Mouse (Mus musculus): ENCODE data around the gene Decr2. TPM values are rescaled to one million over a fixed set of nuclear protein-coding genes. Genes with fewer than 3 reads are reported as not detected.
"Not testable (repeated sequence)": the region's sequence is repeated elsewhere in the genome, so short reads cannot be mapped to it uniquely, and the experiment has no call there.

Gene Decr2
- polyA plus RNA-seq, 1 experiment from 2014 or later, result 65.4 TPM

GRCm38 (mm10) chr17:26041111-26041802 lies 48.9 kb downstream of the Decr2 start:
- H3K4me3 ChIP-seq (ENCODE audit: low read depth, low read length), result no peak overlapping the region
- peak; percentile 80 for ATAC-seq (ENCODE audit: low FRiP score, low TSS enrichment)
- no peaks in the 10 kb centered on the region for H3K36me3 ChIP-seq (ENCODE audit: control insufficient read depth, insufficient read depth, low read length)
- H3K4me2 ChIP-seq (replicated peaks; ENCODE audit: low read depth), result no peak overlapping the region
- H3K27me3 ChIP-seq (ENCODE audit: control insufficient read depth, insufficient read depth, low read length), result no peaks in the 10 kb centered on the region
- H3K9ac ChIP-seq (ENCODE audit: low read length), result no peak overlapping the region
- TF ChIP-seq CTCF (IDR thresholded peaks at IDR 0.05; ENCODE audit: low read depth) (peak; percentile 91), EP300 (optimal IDR thresholded peaks at IDR 0.05) (no peak)
- no peaks in the 10 kb centered on the region for H3K4me1 ChIP-seq (replicated peaks; ENCODE audit: control insufficient read depth, insufficient read depth)
- 41% methylated on average over 9 of the region's 9 CpGs for WGBS
- peak; percentile 66 for DNase-seq (ENCODE audit: low spot score)
- no peaks in the 10 kb centered on the region for H3K9me3 ChIP-seq (ENCODE audit: control insufficient read depth, low read length)
- H3K27ac ChIP-seq (replicated peaks), result no peak overlapping the region

GRCm38 (mm10) chr17:26040711-26041110 lies 49.4 kb downstream of the Decr2 start:
- not testable (repeated sequence) for ATAC-seq (ENCODE audit: low FRiP score, low TSS enrichment); H3K4me1 ChIP-seq (replicated peaks; ENCODE audit: control insufficient read depth, insufficient read depth); H3K27ac ChIP-seq (replicated peaks); H3K4me3 ChIP-seq (ENCODE audit: low read depth, low read length); H3K9me3 ChIP-seq (ENCODE audit: control insufficient read depth, low read length); H3K9ac ChIP-seq (ENCODE audit: low read length); H3K4me2 ChIP-seq (replicated peaks; ENCODE audit: low read depth); H3K27me3 ChIP-seq (ENCODE audit: control insufficient read depth, insufficient read depth, low read length); H3K36me3 ChIP-seq (ENCODE audit: control insufficient read depth, insufficient read depth, low read length); DNase-seq (ENCODE audit: low spot score)
- 79% methylated on average over 8 of the region's 8 CpGs for WGBS

- Histone ChIP-seq H3K27ac (replicated peaks) (no peak overlapping the region), H3K9me3 (ENCODE audit: control insufficient read depth, low read length) (no peaks in the 10 kb centered on the region), H3K4me3 (ENCODE audit: low read depth, low read length) (no peak overlapping the region), H3K9ac (ENCODE audit: low read length) (no peak overlapping the region), H3K4me1 (replicated peaks; ENCODE audit: control insufficient read depth, insufficient read depth) (no peaks in the 10 kb centered on the region), H3K27me3 (ENCODE audit: control insufficient read depth, insufficient read depth, low read length) (no peaks in the 10 kb centered on the region), H3K4me2 (replicated peaks; ENCODE audit: low read depth) (no peak overlapping the region), H3K36me3 (ENCODE audit: control insufficient read depth, insufficient read depth, low read length) (peaks cover 4% of the 10 kb centered on the region)
- DNase-seq (ENCODE audit: low spot score) (no peak), ATAC-seq (ENCODE audit: low FRiP score, low TSS enrichment) (no peak)
- WGBS, result 76% methylated on average over 6 of the region's 6 CpGs
- TF ChIP-seq EP300 (optimal IDR thresholded peaks at IDR 0.05) (no peak), CTCF (IDR thresholded peaks at IDR 0.05; ENCODE audit: low read depth) (no peak)
These were observed 58.1 kb downstream of the Decr2 start for GRCm38 (mm10) chr17:26032037-26032436.

- H3K4me3 ChIP-seq (ENCODE audit: low read depth, low read length), result no peak overlapping the region
- no peaks in the 10 kb centered on the region for H3K27me3 ChIP-seq (ENCODE audit: control insufficient read depth, insufficient read depth, low read length)
- no peaks in the 10 kb centered on the region for H3K4me1 ChIP-seq (replicated peaks; ENCODE audit: control insufficient read depth, insufficient read depth)
- DNase-seq (ENCODE audit: low spot score) (no peak), ATAC-seq (ENCODE audit: low FRiP score, low TSS enrichment) (no peak)
- WGBS, result 90% methylated on average over 5 of the region's 5 CpGs
- no peak overlapping the region for H3K9ac ChIP-seq (ENCODE audit: low read length)
- H3K27ac ChIP-seq (replicated peaks), result no peak overlapping the region
- no peak overlapping the region for H3K4me2 ChIP-seq (replicated peaks; ENCODE audit: low read depth)
- no peak for TF ChIP-seq CTCF (IDR thresholded peaks at IDR 0.05; ENCODE audit: low read depth)
- TF ChIP-seq EP300 (optimal IDR thresholded peaks at IDR 0.05), result no peak
- peaks cover 4% of the 10 kb centered on the region for H3K36me3 ChIP-seq (ENCODE audit: control insufficient read depth, insufficient read depth, low read length)
- no peaks in the 10 kb centered on the region for H3K9me3 ChIP-seq (ENCODE audit: control insufficient read depth, low read length)
These were observed 58.6 kb downstream of the Decr2 start for GRCm38 (mm10) chr17:26031583-26031982.

Other genes starting within 250 kb of the Decr2 start
- 1.8 and 2.3 TPM in 2 replicates for gene Gm20683, start 248.6 kb downstream of the Decr2 start, polyA plus RNA-seq (2015; fragmentation: Nextera tagmentation; extraction: Ambion mirVana)
- 10.7 and 13.2 TPM in 2 replicates for gene Rhot2, start 245.5 kb downstream of the Decr2 start, polyA plus RNA-seq (2015; fragmentation: Nextera tagmentation; extraction: Ambion mirVana)
- 4.1 and 4.2 TPM in 2 replicates for gene Wdr90, start 228.8 kb downstream of the Decr2 start, polyA plus RNA-seq (2015; fragmentation: Nextera tagmentation; extraction: Ambion mirVana)
- 52.4 and 59.9 TPM in 2 replicates for gene Mcrip2, start 221.6 kb downstream of the Decr2 start, polyA plus RNA-seq (2015; fragmentation: Nextera tagmentation; extraction: Ambion mirVana)
- gene Mettl26, start 215.3 kb downstream of the Decr2 start, polyA plus RNA-seq (2015; fragmentation: Nextera tagmentation; extraction: Ambion mirVana), result 52.9 and 54.1 TPM in 2 replicates
- gene Wfikkn1, start 209.5 kb downstream of the Decr2 start, polyA plus RNA-seq (2015; fragmentation: Nextera tagmentation; extraction: Ambion mirVana), result 0.35 and 0.38 TPM in 2 replicates
- 20.2 TPM in 2 replicates for gene Rab40c, start 170.6 kb downstream of the Decr2 start, polyA plus RNA-seq (2015; fragmentation: Nextera tagmentation; extraction: Ambion mirVana)
- gene Pigq, start 145.4 kb downstream of the Decr2 start, polyA plus RNA-seq (2015; fragmentation: Nextera tagmentation; extraction: Ambion mirVana), result 25.4 and 29.9 TPM in 2 replicates
- gene Nhlrc4, start 145.4 kb downstream of the Decr2 start, polyA plus RNA-seq (2015; fragmentation: Nextera tagmentation; extraction: Ambion mirVana), result not detected in 2 replicates
- 0.06 TPM in 1 of 2 replicates, not detected in the other for gene A930017K11Rik, start 137.8 kb downstream of the Decr2 start, polyA plus RNA-seq (2015; fragmentation: Nextera tagmentation; extraction: Ambion mirVana)
- gene Capn15, start 104.5 kb downstream of the Decr2 start, polyA plus RNA-seq (2015; fragmentation: Nextera tagmentation; extraction: Ambion mirVana), result 12.5 and 13.7 TPM in 2 replicates
- gene Rab11fip3, start 20.8 kb downstream of the Decr2 start, polyA plus RNA-seq (2015; fragmentation: Nextera tagmentation; extraction: Ambion mirVana), result 4.5 and 5.1 TPM in 2 replicates
- 30.9 and 32.5 TPM in 2 replicates for gene Nme4, start 5.3 kb upstream of the Decr2 start, polyA plus RNA-seq (2015; fragmentation: Nextera tagmentation; extraction: Ambion mirVana)
- gene Tmem8, start 23.0 kb upstream of the Decr2 start, polyA plus RNA-seq (2015; fragmentation: Nextera tagmentation; extraction: Ambion mirVana), result 16.1 and 17.5 TPM in 2 replicates
- gene Mrpl28, start 33.2 kb upstream of the Decr2 start, polyA plus RNA-seq (2015; fragmentation: Nextera tagmentation; extraction: Ambion mirVana), result 134 and 135 TPM in 2 replicates
- 10.9 and 12.4 TPM in 2 replicates for gene Axin1, start 48.4 kb upstream of the Decr2 start, polyA plus RNA-seq (2015; fragmentation: Nextera tagmentation; extraction: Ambion mirVana)
- gene Pdia2, start 108.8 kb upstream of the Decr2 start, polyA plus RNA-seq (2015; fragmentation: Nextera tagmentation; extraction: Ambion mirVana), result 172 and 176 TPM in 2 replicates
- 24.4 and 27.5 TPM in 2 replicates for gene Rgs11, start 112.6 kb upstream of the Decr2 start, polyA plus RNA-seq (2015; fragmentation: Nextera tagmentation; extraction: Ambion mirVana)
- gene Arhgdig, start 117.4 kb upstream of the Decr2 start, polyA plus RNA-seq (2015; fragmentation: Nextera tagmentation; extraction: Ambion mirVana), result 133 and 139 TPM in 2 replicates
- gene Fam234a, start 153.9 kb upstream of the Decr2 start, polyA plus RNA-seq (2015; fragmentation: Nextera tagmentation; extraction: Ambion mirVana), result 98.0 and 99.1 TPM in 2 replicates
- 42.9 and 46.2 TPM in 2 replicates for gene Luc7l, start 162.6 kb upstream of the Decr2 start, polyA plus RNA-seq (2015; fragmentation: Nextera tagmentation; extraction: Ambion mirVana)